Mouse (Mus musculus): ENCODE data around the gene Gid4.
"Not testable (repeated sequence)": the region's sequence is repeated elsewhere in the genome, so short reads cannot be mapped to it uniquely, and the experiment has no call there.

Gid4 gene

GRCm38 (mm10) chr11:60427628-60428027 lies 10.7 kb downstream of the Gid4 start:
- no peak for DNase-seq (ENCODE audit: low spot score in 2 of 2)

- DNase-seq (ENCODE audit: low spot score in 2 of 2), result no peak
These were observed 16.6 kb downstream of the Gid4 start for GRCm38 (mm10) chr11:60433501-60433900.

DNA sequence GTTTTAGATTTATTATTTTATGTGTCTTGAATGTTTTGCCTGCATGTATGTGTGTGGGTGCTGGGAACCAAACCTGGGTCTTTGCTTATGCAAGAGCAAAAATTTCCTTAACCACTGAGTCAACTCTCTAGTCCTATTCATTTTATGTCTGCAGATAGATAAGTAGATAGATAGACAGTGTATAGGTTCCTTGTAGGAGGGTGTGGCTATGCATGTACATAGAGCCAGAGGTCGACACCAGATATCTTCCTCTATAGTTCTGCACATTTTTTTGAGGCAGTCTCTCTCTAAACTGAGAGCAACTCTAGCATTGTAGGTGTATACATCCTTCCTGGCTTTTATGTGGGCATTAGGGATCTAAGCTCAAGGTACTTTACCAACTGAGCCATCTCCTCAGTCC lies 18.2 kb downstream of the Gid4 start:
- DNase-seq (ENCODE audit: low spot score in 2 of 2), result no peak

GRCm38 (mm10) chr11:60436618-60437017 lies 19.7 kb downstream of the Gid4 start:
- no peak for DNase-seq (ENCODE audit: low spot score in 2 of 2)

DNA sequence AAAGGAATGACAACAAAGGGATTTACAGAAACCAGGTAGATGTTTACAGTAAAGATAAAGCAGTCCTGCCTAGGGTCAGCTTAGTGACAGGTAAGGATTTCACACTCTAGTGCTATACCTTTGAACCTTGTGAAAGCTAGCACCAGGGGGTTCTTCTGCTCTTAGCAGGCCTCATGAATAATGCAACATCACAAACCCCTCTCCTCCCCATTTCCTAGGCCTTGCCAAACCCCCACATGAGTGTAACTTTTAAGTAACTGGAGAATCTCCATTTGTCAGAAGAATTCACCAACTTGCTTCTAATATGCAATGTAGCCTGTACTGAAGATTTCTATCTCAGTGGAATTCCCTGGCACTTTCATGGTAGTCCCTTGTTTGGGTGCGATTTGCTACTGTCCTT lies 22.7 kb downstream of the Gid4 start:
- DNase-seq (ENCODE audit: low spot score in 2 of 2), result not testable (repeated sequence)

DNA sequence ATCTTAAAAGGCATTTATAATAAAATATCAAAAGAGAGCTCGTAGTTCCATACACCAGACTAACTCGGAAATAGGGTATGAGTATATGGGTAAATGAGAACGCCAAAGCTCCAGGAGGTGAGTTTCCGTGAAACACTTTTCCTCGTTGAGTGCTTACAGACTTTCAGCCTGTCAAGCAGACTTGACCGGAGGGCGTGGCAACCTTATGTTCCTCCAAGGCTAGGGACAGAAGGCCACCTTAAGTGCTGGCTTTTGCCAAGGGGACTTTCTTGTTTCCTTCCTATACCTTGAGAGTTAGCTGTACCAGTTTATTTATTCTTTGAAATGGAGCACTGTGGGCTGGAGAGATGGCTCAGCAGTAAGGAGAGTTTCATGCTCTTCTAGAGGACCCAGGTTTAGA lies 23.2 kb downstream of the Gid4 start:
- DNase-seq (ENCODE audit: low spot score in 2 of 2), result no peak

GRCm38 (mm10) chr11:60442896-60443295 lies 26.0 kb downstream of the Gid4 start:
- DNase-seq (ENCODE audit: low spot score in 2 of 2), result peak in 1 of 2 experiments; percentile 22

DNA sequence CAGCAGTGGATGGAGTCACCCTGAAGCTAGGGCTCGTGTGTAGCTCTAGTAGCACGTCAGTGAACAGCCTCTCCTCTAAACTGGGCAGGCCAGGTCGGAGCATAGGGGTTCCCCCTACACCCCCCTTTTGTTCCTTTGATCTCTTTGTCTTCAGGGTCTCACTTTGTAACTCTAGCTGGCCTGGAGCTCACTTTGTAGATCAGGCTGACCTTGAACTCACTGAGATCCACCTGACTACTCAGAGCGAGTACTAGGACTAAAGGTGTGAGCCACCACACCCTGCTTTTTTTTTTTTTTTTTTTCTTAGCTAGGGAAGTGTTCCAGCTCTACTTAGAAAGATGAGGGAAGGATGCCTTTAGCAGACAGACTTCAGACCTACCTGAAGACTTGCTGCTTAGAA lies 27.1 kb downstream of the Gid4 start:
- DNase-seq (ENCODE audit: low spot score in 2 of 2), result no peak

DNA sequence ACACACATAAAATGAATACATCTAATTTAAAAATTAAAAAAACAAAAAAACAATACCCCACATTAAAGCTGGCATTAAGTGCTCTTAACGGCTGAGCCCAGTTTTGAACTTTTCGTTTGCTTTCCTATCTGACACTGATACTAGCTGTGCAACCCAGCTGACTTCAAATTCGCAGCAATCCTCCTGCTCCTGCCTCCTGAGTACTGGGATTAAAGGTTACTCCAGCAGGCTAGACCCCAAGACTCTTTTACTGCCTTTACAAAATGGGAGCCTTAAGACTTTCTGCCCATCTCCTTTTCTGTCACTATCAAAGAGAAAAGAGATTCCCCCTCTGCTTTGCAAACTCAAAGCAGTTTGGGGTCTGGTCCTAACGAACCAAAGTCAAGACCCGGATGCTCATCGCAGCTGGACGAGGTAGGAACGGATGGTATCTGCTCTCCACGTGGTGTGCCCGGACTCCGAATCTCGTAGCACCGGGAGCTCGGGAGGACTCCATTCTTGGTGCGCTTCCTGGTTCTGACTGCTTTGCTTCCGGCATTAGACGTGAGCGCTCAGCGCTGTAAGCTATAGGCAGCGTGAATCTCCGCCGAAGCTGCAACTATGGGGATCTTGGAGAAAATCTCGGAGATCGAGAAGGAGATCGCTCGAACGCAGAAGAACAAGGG lies 37.3 kb downstream of the Gid4 start, which contains the start of gene Drg2:
Drg2 (plus strand) TSS at position 512 of the 665 bp plus-strand sequence.
- peak; percentile 55 to 91 for DNase-seq (ENCODE audit: low spot score in 2 of 2)

- DNase-seq (ENCODE audit: low spot score in 2 of 2), result no peak
These were observed 37.8 kb downstream of the Gid4 start for GRCm38 (mm10) chr11:60454745-60455087.

- DNase-seq (ENCODE audit: low spot score in 2 of 2), result no peak
These were observed 41.0 kb downstream of the Gid4 start for GRCm38 (mm10) chr11:60457973-60458372.

GRCm38 (mm10) chr11:60465943-60466380 lies 49.0 kb downstream of the Gid4 start:
- peak in 1 of 2 experiments; percentile 20 for DNase-seq (ENCODE audit: low spot score in 2 of 2)

DNA sequence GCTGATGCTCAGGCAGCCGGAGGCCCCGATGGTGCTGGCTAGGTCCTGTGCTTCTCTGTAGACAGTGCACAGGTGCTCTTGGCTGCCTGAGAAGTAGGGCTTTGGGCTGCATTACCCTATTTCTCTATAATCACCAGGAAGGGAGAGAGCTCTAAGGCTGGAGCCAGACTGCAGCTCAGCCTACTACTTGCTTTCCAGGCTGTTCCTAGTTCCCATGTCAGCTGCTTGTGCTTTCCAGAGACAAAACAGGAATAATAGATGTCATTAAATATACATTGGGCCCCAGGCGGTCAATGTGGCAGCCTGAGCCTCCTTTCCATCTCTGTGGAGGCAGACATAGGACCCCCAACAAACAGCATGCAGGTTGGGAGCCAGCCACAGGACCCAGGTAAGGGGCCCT lies 52.1 kb downstream of the Gid4 start, which contains the start of gene Myo15:
Myo15 (plus strand) TSS at position 301 of the 400 bp plus-strand sequence.
- no peak for DNase-seq (ENCODE audit: low spot score in 2 of 2)

DNA sequence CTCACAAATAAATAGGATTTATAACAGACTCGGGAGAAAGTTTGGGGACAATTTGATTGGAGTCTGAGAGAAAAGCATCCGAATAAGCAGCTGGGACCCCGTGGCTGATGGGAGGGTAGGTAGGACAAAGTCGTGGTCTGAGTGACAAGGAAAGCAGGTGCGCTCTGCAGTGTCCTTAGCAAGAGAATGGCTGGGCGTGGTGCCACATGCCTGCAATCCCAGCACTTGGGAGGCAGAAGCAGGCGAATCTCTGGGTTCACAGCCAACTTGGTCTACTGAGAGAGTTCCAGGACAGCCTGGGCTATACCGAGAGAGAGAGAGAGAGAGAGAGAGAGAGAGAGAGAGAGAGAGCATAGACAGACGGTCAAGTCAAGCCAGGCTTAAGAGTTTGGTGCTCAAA lies 53.8 kb downstream of the Gid4 start:
- DNase-seq (ENCODE audit: low spot score in 2 of 2), result no peak

DNA sequence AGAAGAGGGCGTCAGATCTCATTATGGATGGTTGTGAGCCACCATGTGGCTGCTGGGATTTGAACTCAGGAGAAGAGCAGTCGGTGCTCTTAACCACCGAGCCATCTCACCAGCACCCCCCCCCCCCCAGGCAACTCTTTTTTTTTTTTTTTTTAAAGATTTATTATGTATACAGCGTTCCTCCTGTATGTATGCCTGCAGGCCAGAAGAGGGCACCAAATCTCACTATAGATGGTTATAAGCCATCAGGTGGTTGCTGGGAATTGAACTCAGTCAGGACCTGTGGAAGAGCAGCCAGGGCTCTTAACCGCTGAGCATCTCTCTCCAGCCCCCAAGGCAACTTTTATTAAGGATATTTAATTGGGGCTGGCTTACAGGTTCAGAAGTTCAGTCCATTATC lies 57.6 kb downstream of the Gid4 start:
- DNase-seq (ENCODE audit: low spot score in 2 of 2), result no peak

- DNase-seq (ENCODE audit: low spot score in 2 of 2), result no peak
These were observed 58.9 kb downstream of the Gid4 start for GRCm38 (mm10) chr11:60475668-60476362.

GRCm38 (mm10) chr11:60478121-60478520 lies 61.2 kb downstream of the Gid4 start:
- no peak for DNase-seq (ENCODE audit: low spot score in 2 of 2)

DNA sequence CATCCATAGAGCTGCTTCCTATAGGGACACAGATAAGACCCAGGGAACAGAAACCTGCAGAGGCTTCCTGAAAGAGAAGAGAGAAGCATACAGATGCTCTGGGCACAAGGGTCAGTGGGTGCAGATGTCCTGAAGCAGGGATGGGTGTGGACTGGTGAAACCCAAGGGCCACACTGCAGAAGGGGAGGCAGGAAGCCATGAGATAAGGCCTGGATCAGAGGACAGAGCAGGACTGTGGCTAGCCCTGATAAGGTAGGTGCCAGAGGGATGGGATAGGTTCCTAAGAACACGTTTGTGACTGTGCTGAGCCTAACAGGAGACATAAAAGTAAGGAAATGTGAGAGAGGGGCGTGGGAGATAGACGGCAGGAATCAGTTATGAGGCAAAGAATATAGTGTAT lies 69.3 kb downstream of the Gid4 start:
- DNase-seq (ENCODE audit: low spot score in 2 of 2), result no peak

GRCm38 (mm10) chr11:60492726-60493125 lies 75.8 kb downstream of the Gid4 start:
- no peak for DNase-seq (ENCODE audit: low spot score in 2 of 2)

DNA sequence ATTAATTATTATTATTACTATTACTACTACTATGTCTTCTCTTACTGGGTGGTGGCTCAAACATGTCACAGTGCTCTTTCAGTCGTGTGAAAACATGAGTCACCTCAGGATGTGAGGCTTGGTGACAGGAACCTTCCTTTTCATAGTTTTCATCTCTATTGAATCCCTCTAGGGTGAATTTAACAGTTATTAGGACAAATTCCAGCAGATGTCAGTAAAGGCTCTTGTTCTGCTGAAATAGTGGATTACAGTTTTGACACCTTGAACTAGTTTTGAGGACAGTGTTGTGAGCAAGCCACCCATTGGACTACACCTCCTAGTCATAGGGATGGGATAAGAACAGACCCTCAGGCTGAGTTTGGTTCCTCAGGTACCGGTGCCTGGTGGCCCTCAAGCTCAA lies 78.7 kb downstream of the Gid4 start:
- no peak for DNase-seq (ENCODE audit: low spot score in 2 of 2)

Data from left cerebral cortex, adult 9 months (tissue).